Mouse (Mus musculus) induced T-regulatory cell, adult 2 months (primary cell): ENCODE results near the gene Olfr117.
"Not testable (repeated sequence)": the region's sequence is repeated elsewhere in the genome, so short reads cannot be mapped to it uniquely, and the experiment has no call there.

Experiments used
- DNase-seq: peaks from one replicate; pipeline ENCODE4 v3.0.0-alpha.2; 2012; ENCODE audit warnings: low read depth

Gene Olfr117

DNA sequence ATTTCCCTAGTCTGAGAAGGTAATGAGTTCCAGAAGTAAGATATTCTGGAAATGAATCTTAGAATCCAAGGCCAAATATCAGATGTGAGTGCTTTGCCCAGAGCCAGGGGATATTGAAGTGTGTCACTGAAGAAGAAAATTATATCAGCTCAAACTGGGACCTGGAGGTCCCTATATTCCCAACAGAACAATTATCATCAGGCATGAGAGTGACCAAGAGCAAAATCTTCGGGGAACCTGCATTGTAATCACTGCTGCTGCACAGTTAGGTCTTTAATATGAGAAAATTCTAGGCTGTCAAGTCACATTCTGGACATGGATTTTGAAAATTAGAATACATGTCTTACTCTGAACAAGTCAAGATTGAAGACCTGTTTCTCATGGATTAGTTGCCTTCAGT, at the start of gene Olfr117:
Gene Olfr117, minus strand, starts transcription at position 101 of the 400 bp plus-strand sequence.
- DNase-seq, result no peak

DNA sequence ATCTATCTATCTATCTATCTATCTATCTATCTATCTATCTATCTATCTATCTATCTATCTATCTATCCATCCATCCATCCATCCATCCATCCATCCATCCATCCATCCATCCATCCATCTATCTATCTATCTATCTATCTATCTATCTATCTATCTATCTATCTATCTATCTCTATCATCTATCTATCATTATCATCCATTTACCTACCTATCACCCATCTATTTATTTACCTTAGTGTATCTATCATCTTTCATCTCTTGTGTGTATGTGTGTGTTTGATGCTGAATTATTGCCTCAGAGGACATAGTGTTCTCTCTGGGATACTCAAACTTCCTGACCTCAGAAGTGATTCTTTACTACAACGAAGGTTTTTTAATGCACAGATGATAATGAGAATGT, 32.7 kb upstream of the Olfr117 start, which contains the start of gene Olfr119:
Gene Olfr119, plus strand, starts transcription at position 301 of the 400 bp plus-strand sequence.
- not testable (repeated sequence) for DNase-seq

DNA sequence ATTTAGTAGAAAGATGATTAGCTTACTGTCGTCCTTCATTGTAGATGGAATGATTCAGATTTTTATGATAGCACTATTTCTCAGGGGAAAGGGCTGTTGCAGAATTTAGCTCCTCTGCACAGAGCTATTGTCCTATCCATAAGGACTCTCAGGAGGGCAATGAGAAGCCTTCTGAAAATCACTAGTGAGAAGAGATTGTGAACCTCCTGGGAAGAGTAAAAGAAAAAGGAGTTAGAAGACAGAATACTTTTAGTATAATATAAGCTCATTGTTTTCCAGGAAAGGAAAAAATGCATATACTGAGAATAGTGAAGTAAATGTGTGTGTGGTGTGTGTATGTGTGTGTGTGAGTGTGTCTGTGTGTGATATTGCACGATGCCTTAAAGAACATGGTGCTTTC, 3.1 kb upstream of the Olfr117 start, which contains the start of gene Olfr118:
Gene Olfr118, plus strand, starts transcription at position 301 of the 400 bp plus-strand sequence.
- no peak for DNase-seq

DNA sequence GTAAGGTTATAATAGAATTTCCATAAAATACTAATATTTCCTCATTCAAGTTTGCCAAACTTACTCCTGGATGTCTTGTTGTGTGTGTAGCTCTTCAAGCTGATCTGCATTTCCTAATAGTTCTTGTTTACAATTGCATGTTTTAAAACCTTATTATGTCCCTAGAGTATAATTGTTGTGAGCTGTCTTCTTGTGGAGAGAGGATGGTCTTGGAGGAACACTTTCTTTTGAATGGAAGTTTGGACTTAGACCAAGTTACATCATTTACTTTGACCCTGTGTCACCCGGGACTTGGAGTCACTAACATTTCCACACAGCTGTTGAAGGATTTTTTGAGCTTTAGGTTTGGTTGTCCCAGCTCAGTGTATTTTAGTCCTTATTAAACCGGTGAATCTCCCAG, 36.6 kb downstream of the Olfr117 start, which contains the start of the genes Olfr115 and Olfr116:
Gene Olfr115, minus strand, starts transcription at position 101 of the 400 bp plus-strand sequence.
Gene Olfr116, minus strand, starts transcription at position 191 of the 400 bp plus-strand sequence.
- DNase-seq, result no peak
